Mouse (Mus musculus) MEL (cell line): ENCODE measurements around the gene Acsl4. TPM values are rescaled to one million over a fixed set of nuclear protein-coding genes. Genes with fewer than 3 reads are reported as not detected.

Experiments used
- DNase-seq: peaks from one replicate; pipeline ENCODE4 v3.0.0; 2011; ENCODE audit warnings: low read depth, low spot score
- H3K27ac ChIP-seq: 2 replicates; pipeline ENCODE4 v1.5.1; 2012; ENCODE audit warnings: low read depth, mild to moderate bottlenecking, control low read depth, low read length, moderate library complexity; ENCODE audit not compliant: control insufficient read depth
- H3K27me3 ChIP-seq, 2 experiments: fragments of 150-350 bp in 1 of 2; sonication (generic) in 1 of 2; 2 replicates each; pipeline ENCODE4 v1.6.1; 2012; ENCODE audit warnings: low read length in 2 of 2, mild to moderate bottlenecking in 2 of 2, improper control_type of control experiment in 1 of 2, moderate library complexity in 1 of 2; ENCODE audit not compliant: insufficient read depth in 2 of 2, control insufficient read depth in 1 of 2
- H3K36me3 ChIP-seq, 2 experiments: 2 replicates each; pipeline ENCODE4 v1.6.1; 2012 to 2014; ENCODE audit warnings: low read length in 2 of 2, improper control_type of control experiment in 1 of 2, inconsistent platforms in 1 of 2, mild to moderate bottlenecking in 1 of 2; ENCODE audit not compliant: insufficient read depth in 2 of 2, control insufficient read depth in 1 of 2
- H3K4me1 ChIP-seq, 2 experiments: fragments of 150-350 bp in 1 of 2; sonication (generic) in 1 of 2; 2 replicates each; pipeline ENCODE4 v1.6.1; 2012; ENCODE audit warnings: low read length in 2 of 2, improper control_type of control experiment in 1 of 2, mild to moderate bottlenecking in 1 of 2; ENCODE audit not compliant: insufficient read depth in 2 of 2, control insufficient read depth in 1 of 2
- H3K4me3 ChIP-seq, 2 experiments: fragments of 150-350 bp in 1 of 2; sonication (generic) in 1 of 2; 2 replicates each; pipeline ENCODE4 v1.5.1; 2012; ENCODE audit warnings: low read depth in 2 of 2, low read length in 2 of 2, mild to moderate bottlenecking in 2 of 2, moderate library complexity in 2 of 2, control low read depth in 1 of 2, improper control_type of control experiment in 1 of 2; ENCODE audit not compliant: control insufficient read depth in 1 of 2, insufficient read depth in 1 of 2
- H3K79me2 ChIP-seq: 2 replicates; pipeline ENCODE4 v1.6.1; 2012; ENCODE audit warnings: mild to moderate bottlenecking, low read length, moderate library complexity; ENCODE audit not compliant: control insufficient read depth, poor library complexity, insufficient read depth
- H3K9ac ChIP-seq: 2 replicates; pipeline ENCODE4 v1.6.1; 2012; ENCODE audit warnings: low read depth, mild to moderate bottlenecking, control low read depth, low read length, moderate library complexity; ENCODE audit not compliant: control insufficient read depth, poor library complexity, severe bottlenecking
- H3K9me3 ChIP-seq: fragments of 150-350 bp; sonication (generic); replicated peaks from 2 replicates; pipeline ENCODE4 v1.6.1; 2012; ENCODE audit warnings: mild to moderate bottlenecking, low read length, improper control_type of control experiment, moderate library complexity; ENCODE audit not compliant: insufficient read depth
- CHD2 ChIP-seq: IDR thresholded peaks from 2 replicates; pipeline ENCODE4 v1.6.1; 2011; ENCODE audit warnings: low read length, improper control_type of control experiment
- CTCF ChIP-seq, 3 experiments: IDR thresholded peaks in 2 of 3; conservative IDR thresholded peaks in 1 of 3; 2 replicates each; pipeline ENCODE4 v1.5.1; 2011 to 2012; ENCODE audit warnings: low read length in 3 of 3, low read depth in 2 of 3, mild to moderate bottlenecking in 2 of 3, improper control_type of control experiment in 1 of 3, inconsistent platforms in 1 of 3, mixed read lengths in 1 of 3, moderate library complexity in 1 of 3; ENCODE audit not compliant: control insufficient read depth in 1 of 3, insufficient read depth in 1 of 3, poor library complexity in 1 of 3, severe bottlenecking in 1 of 3
- ELF1 ChIP-seq: IDR thresholded peaks from 2 replicates; pipeline ENCODE4 v1.6.1; 2014; ENCODE audit warnings: low read depth, mild to moderate bottlenecking, inconsistent platforms, low read length, improper control_type of control experiment, moderate library complexity
- EP300 ChIP-seq, 2 experiments: IDR thresholded peaks; 2 replicates each; pipeline ENCODE4 v1.6.1; 2011; ENCODE audit warnings: improper control_type of control experiment in 2 of 2, low read length in 2 of 2, low read depth in 1 of 2, mild to moderate bottlenecking in 1 of 2
- GATA1 ChIP-seq: IDR thresholded peaks from 2 replicates; pipeline ENCODE4 v1.6.1; 2011; ENCODE audit warnings: low read depth, low read length, improper control_type of control experiment
- MAFK ChIP-seq: IDR thresholded peaks from 2 replicates; pipeline ENCODE4 v1.6.1; 2011; ENCODE audit warnings: low read depth, mild to moderate bottlenecking, low read length, improper control_type of control experiment, borderline replicate concordance
- MAX ChIP-seq: IDR thresholded peaks from 2 replicates; pipeline ENCODE4 v1.6.1; 2011; ENCODE audit warnings: low read length, improper control_type of control experiment
- MEF2A ChIP-seq: IDR thresholded peaks from 2 replicates; pipeline ENCODE4 v1.6.1; 2014; ENCODE audit warnings: low read depth, mild to moderate bottlenecking, inconsistent platforms, low read length, improper control_type of control experiment; ENCODE audit not compliant: poor library complexity, insufficient replicate concordance, severe bottlenecking; ENCODE audit errors: extremely low read depth
- MXI1 ChIP-seq: IDR thresholded peaks from 2 replicates; pipeline ENCODE4 v1.6.1; 2011; ENCODE audit warnings: mild to moderate bottlenecking, low read depth, low read length, improper control_type of control experiment
- MYB ChIP-seq: IDR thresholded peaks from 2 replicates; pipeline ENCODE4 v1.6.1; 2011; ENCODE audit warnings: mild to moderate bottlenecking, low read depth, low read length, improper control_type of control experiment
- MYC ChIP-seq: IDR thresholded peaks from 2 replicates; pipeline ENCODE4 v1.6.1; 2011; ENCODE audit warnings: low read depth, mild to moderate bottlenecking, low read length, improper control_type of control experiment, moderate library complexity
- NELFE ChIP-seq: IDR thresholded peaks from 2 replicates; pipeline ENCODE4 v1.6.1; 2011; ENCODE audit warnings: low read depth, low read length, improper control_type of control experiment
- POLR2A ChIP-seq, 2 experiments: IDR thresholded peaks; 2 replicates each; pipeline ENCODE4 v1.6.1; 2011 to 2012; ENCODE audit warnings: low read length in 2 of 2, mild to moderate bottlenecking in 2 of 2, control low read depth in 1 of 2, improper control_type of control experiment in 1 of 2, low read depth in 1 of 2, moderate library complexity in 1 of 2; ENCODE audit not compliant: control insufficient read depth in 1 of 2, insufficient read depth in 1 of 2, poor library complexity in 1 of 2
- RAD21 ChIP-seq: IDR thresholded peaks from 2 replicates; pipeline ENCODE4 v1.6.1; 2011; ENCODE audit warnings: mild to moderate bottlenecking, low read depth, low read length, improper control_type of control experiment
- SIN3A ChIP-seq: IDR thresholded peaks from 2 replicates; pipeline ENCODE4 v1.6.1; 2012; ENCODE audit warnings: low read length, improper control_type of control experiment, inconsistent platforms
- TAL1 ChIP-seq: IDR thresholded peaks from 2 replicates; pipeline ENCODE4 v1.6.1; 2012; ENCODE audit warnings: mild to moderate bottlenecking, inconsistent platforms, low read length, moderate library complexity, mixed read lengths
- TBP ChIP-seq: IDR thresholded peaks from 2 replicates; pipeline ENCODE4 v1.8.0; 2011; ENCODE audit warnings: low read depth, low read length, improper control_type of control experiment
- TCF12 ChIP-seq: IDR thresholded peaks from 2 replicates; pipeline ENCODE4 v1.6.1; 2014; ENCODE audit warnings: low read depth, mild to moderate bottlenecking, inconsistent platforms, low read length, improper control_type of control experiment, moderate library complexity
- ZKSCAN1 ChIP-seq: IDR thresholded peaks from 2 replicates; pipeline ENCODE4 v1.6.1; 2012; ENCODE audit warnings: low read depth, mild to moderate bottlenecking, inconsistent platforms, low read length, improper control_type of control experiment, moderate library complexity
- ZMIZ1 ChIP-seq: IDR thresholded peaks from 2 replicates; pipeline ENCODE4 v1.6.1; 2012; ENCODE audit warnings: low read depth, mild to moderate bottlenecking, inconsistent platforms, low read length, improper control_type of control experiment, moderate library complexity
- ZNF384 ChIP-seq: IDR thresholded peaks from 2 replicates; pipeline ENCODE4 v1.6.1; 2012; ENCODE audit warnings: low read depth, mild to moderate bottlenecking, inconsistent platforms, low read length, improper control_type of control experiment
- polyA plus RNA-seq, 2 experiments: library from polyadenylated mRNA; stranded (reverse) in 1 of 2; unstranded in 1 of 2; fragments of >175 nt in 1 of 2; fragments of >200 nt in 1 of 2; gene quantifications; 2 replicates each; pipeline versions ENCODE4 v1.2.1 to v1.2.4; 2012; ENCODE audit warnings: low replicate concordance in 2 of 2, low read depth in 1 of 2; ENCODE audit not compliant: insufficient read length in 2 of 2, insufficient read depth in 1 of 2, missing spikeins in 1 of 2
- total RNA-seq: library from RNA; depleted of rRNA; stranded (reverse); fragments of 300-350 nt; gene quantifications from 2 replicates; pipeline ENCODE4 v1.2.3, GENCODE M21; 2012

Gene Acsl4
- total and polyA plus RNA-seq, 3 experiments: 17.1 to 100 (median 17.7) TPM

GRCm38 (mm10) chrX:142369935-142370334 is 20.4 kb downstream of the Acsl4 start:
- H3K9ac ChIP-seq: peak overlapping the region; percentile 40
- peaks cover 3 to 17% of the 10 kb centered on the region in 2 experiments for H3K36me3 ChIP-seq
- DNase-seq: peak; percentile 70
- H3K4me1 ChIP-seq: peaks cover 8 to 21% of the 10 kb centered on the region in 2 experiments
- peak overlapping the region in 1 of 2 experiments; percentile 32; a peak in 2 of 4 replicates for H3K4me3 ChIP-seq
- H3K27me3 ChIP-seq: no peaks in the 10 kb centered on the region
- peaks cover 11% of the 10 kb centered on the region; the same call in 1 of the 2 replicates for H3K79me2 ChIP-seq
- no peaks in the 10 kb centered on the region for H3K9me3 ChIP-seq
- TF ChIP-seq NELFE (peak; percentile 31; the same call in 1 of the 2 replicates), ZMIZ1 (no peak), MXI1 (peak; percentile 68; the same call in 1 of the 2 replicates), POLR2A (IDR thresholded peaks at IDR 0.05; ENCODE audit: control insufficient read depth in 1 of 2, insufficient read depth in 1 of 2, low read depth in 1 of 2, low read length in 2 of 2, poor library complexity in 1 of 2) (peak in 1 of 2 experiments; percentile 36; a peak in 1 of 4 replicates), SIN3A (peak; percentile 48; the same call in 1 of the 2 replicates), TBP (peak; percentile 52; the same call in 1 of the 2 replicates), EP300 (IDR thresholded peaks at IDR 0.05; ENCODE audit: low read depth in 1 of 2, low read length in 2 of 2) (peak; percentile 44 to 45; a peak in 3 of 4 replicates), ZKSCAN1 (no peak), CHD2 (no peak), MYC (peak; percentile 86; the same call in 1 of the 2 replicates), MAX (peak; percentile 73), MYB (no peak)
- peak overlapping the region; percentile 46 for H3K27ac ChIP-seq

GRCm38 (mm10) chrX:142363882-142364281 is 26.5 kb downstream of the Acsl4 start:
- H3K9me3 ChIP-seq: no peaks in the 10 kb centered on the region
- no peak overlapping the region for H3K27ac ChIP-seq
- H3K36me3 ChIP-seq: peaks cover 0 to 23% of the 10 kb centered on the region in 2 experiments; a peak in 3 of 4 replicates
- no peak for DNase-seq
- H3K4me3 ChIP-seq: no peak overlapping the region
- TF ChIP-seq ZMIZ1 (no peak), CTCF (IDR thresholded peaks at IDR 0.05 in 2 of 3, conservative IDR thresholded peaks at IDR 0.05 in 1 of 3; ENCODE audit: control insufficient read depth in 1 of 3, insufficient read depth in 1 of 3, low read depth in 2 of 3, low read length in 3 of 3, poor library complexity in 1 of 3, severe bottlenecking in 1 of 3) (no peak), TCF12 (peak; percentile 38; the same call in 1 of the 2 replicates), TAL1 (peak; percentile 35; the same call in 1 of the 2 replicates), GATA1 (peak; percentile 44; the same call in 1 of the 2 replicates), RAD21 (no peak), ELF1 (no peak), MEF2A (no peak), MYB (no peak), NELFE (no peak), MAFK (no peak), ZNF384 (peak; percentile 38; the same call in 1 of the 2 replicates)
- TF ChIP-seq, all 39 proteins: peak for 4
- Histone ChIP-seq H3K4me1 (peaks cover 7 to 16% of the 10 kb centered on the region in 2 experiments), H3K27me3 (no peaks in the 10 kb centered on the region), H3K79me2 (no peaks in the 10 kb centered on the region; the same call in 1 of the 2 replicates), H3K9ac (no peak overlapping the region)
